Mouse (Mus musculus) limb, embryonic 11.5 days (tissue): ENCODE data around the gene Fez2. TPM values are rescaled to one million over a fixed set of nuclear protein-coding genes. Genes with fewer than 3 reads are reported as not detected.

ENCODE experiments used
- ATAC-seq: fragments of 200-750 bp; cut with Nextera tagmentation; 2 replicates; pipeline ENCODE4 v1.8.0; 2017; ENCODE audit warnings: low read depth; ENCODE audit not compliant: insufficient number of reproducible peaks, low FRiP score, low TSS enrichment
- DNase-seq: peaks from one replicate; pipeline ENCODE4 v3.0.0-alpha.2; 2015; ENCODE audit warnings: low spot score
- H3K27ac ChIP-seq: fragments of 300-500 bp; sonication (generic); replicated peaks from 2 replicates; pipeline ENCODE4 v1.5.1; 2014; ENCODE audit warnings: low read depth, mild to moderate bottlenecking, low read length
- H3K27me3 ChIP-seq: fragments of 300-500 bp; sonication (generic); 2 replicates; pipeline ENCODE4 v1.6.1; 2014; ENCODE audit warnings: mild to moderate bottlenecking, low read length, mixed read lengths; ENCODE audit not compliant: control insufficient read depth, insufficient read depth
- H3K36me3 ChIP-seq: fragments of 300-500 bp; sonication (generic); 2 replicates; pipeline ENCODE4 v1.6.1; 2014; ENCODE audit warnings: mild to moderate bottlenecking, low read length, moderate library complexity, mixed read lengths; ENCODE audit not compliant: control insufficient read depth, insufficient read depth
- H3K4me1 ChIP-seq: fragments of 300-500 bp; sonication (generic); 2 replicates; pipeline ENCODE4 v1.6.1; 2014; ENCODE audit warnings: low read length, mixed read lengths; ENCODE audit not compliant: control insufficient read depth, insufficient read depth
- H3K4me2 ChIP-seq: fragments of 300-500 bp; sonication (generic); 2 replicates; pipeline ENCODE4 v1.6.1; 2014; ENCODE audit warnings: low read depth, mild to moderate bottlenecking, moderate library complexity; ENCODE audit not compliant: severe bottlenecking
- H3K4me3 ChIP-seq: fragments of 300-500 bp; sonication (generic); 2 replicates; pipeline ENCODE4 v1.5.1; 2014; ENCODE audit warnings: low read depth, low read length
- H3K9ac ChIP-seq: fragments of 300-500 bp; sonication (generic); 2 replicates; pipeline ENCODE4 v1.6.1; 2014; ENCODE audit warnings: mild to moderate bottlenecking, low read length
- H3K9me3 ChIP-seq: fragments of 300-500 bp; sonication (generic); 2 replicates; pipeline ENCODE4 v1.6.1; 2016; ENCODE audit warnings: low read length; ENCODE audit not compliant: control insufficient read depth
- WGBS: fragments of 180-500 bp; shearing (Covaris S2); extraction: QIAGEN DNeasy Blood & Tissue Kit; methylation state at CpG from one replicate; pipeline ENCODE4 v1.1.7; 2014; 5-methylcytosine and 5-hydroxymethylcytosine counted together
- polyA plus RNA-seq: library from polyadenylated mRNA; unstranded; fragments of >200 nt; fragmentation: Nextera tagmentation; extraction: Ambion mirVana; gene quantifications from 2 replicates; pipeline ENCODE4 v1.2.1, GENCODE M21; 2014

The Fez2 gene
- polyA plus RNA-seq, 1 experiment from 2014 or later = 44.3 TPM

DNA sequence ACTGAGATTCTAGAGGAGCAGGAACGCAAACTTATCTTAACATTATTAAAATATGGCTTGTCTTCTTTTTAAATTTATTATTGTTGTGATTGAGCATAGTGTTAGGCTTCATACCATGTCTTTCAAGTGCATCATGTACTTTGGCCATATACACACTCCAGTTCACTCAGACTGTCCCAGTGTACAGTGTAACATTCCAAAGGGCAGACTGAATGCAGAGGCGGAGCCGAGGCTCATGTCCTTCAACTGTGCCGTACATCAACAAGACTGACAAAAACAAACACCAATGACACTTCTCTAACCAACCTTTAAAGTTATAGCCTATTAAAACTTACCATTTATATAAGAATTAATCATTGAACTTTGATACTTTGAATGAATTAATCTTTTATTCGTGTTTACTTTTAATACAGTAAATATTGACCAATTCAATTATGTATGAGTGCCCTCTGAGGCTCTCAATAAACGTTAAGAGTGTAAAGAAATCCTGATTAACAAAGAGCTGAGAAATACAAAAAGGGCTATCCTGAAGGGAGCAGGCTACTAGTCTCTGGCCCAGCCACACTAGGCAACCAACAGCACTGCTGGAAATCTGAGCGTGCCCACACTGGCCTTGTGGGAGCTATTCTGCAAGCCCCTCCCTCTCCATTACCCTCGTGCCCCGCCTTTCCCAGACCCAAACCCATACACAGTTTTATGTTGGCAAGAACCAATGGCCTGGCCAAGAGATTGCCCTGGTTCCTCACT is 29.7 kb downstream of the Fez2 start:
- Histone ChIP-seq H3K4me1 (no peaks in the 10 kb centered on the region), H3K9me3 (no peaks in the 10 kb centered on the region), H3K27me3 (no peaks in the 10 kb centered on the region), H3K4me2 (no peak overlapping the region), H3K9ac (no peak overlapping the region), H3K27ac (no peak overlapping the region), H3K36me3 (no peaks in the 10 kb centered on the region), H3K4me3 (no peak overlapping the region)
- ATAC-seq = no peak
- 84% methylated on average over 9 of the region's 9 CpGs for WGBS
- no peak for DNase-seq

GRCm38 (mm10) chr17:78387665-78388064 is 30.3 kb downstream of the Fez2 start:
- no peak overlapping the region for H3K9ac ChIP-seq
- H3K27me3 ChIP-seq = no peaks in the 10 kb centered on the region
- H3K9me3 ChIP-seq = no peaks in the 10 kb centered on the region
- no peak overlapping the region for H3K4me2 ChIP-seq
- WGBS = 77% methylated on average over 9 of the region's 9 CpGs
- H3K36me3 ChIP-seq = no peaks in the 10 kb centered on the region
- no peaks in the 10 kb centered on the region for H3K4me1 ChIP-seq
- no peak overlapping the region for H3K4me3 ChIP-seq
- DNase-seq = no peak
- H3K27ac ChIP-seq = no peak overlapping the region
- no peak for ATAC-seq

GRCm38 (mm10) chr17:78382321-78382720 is 35.6 kb downstream of the Fez2 start:
- no peak for DNase-seq
- Histone ChIP-seq H3K9ac (no peak overlapping the region), H3K27ac (no peak overlapping the region), H3K9me3 (no peaks in the 10 kb centered on the region), H3K27me3 (no peaks in the 10 kb centered on the region), H3K4me3 (no peak overlapping the region), H3K4me1 (no peaks in the 10 kb centered on the region), H3K4me2 (no peak overlapping the region), H3K36me3 (no peaks in the 10 kb centered on the region; the same call in 1 of the 2 replicates)
- 92% methylated on average over 3 of the region's 3 CpGs for WGBS
- ATAC-seq = no peak

DNA sequence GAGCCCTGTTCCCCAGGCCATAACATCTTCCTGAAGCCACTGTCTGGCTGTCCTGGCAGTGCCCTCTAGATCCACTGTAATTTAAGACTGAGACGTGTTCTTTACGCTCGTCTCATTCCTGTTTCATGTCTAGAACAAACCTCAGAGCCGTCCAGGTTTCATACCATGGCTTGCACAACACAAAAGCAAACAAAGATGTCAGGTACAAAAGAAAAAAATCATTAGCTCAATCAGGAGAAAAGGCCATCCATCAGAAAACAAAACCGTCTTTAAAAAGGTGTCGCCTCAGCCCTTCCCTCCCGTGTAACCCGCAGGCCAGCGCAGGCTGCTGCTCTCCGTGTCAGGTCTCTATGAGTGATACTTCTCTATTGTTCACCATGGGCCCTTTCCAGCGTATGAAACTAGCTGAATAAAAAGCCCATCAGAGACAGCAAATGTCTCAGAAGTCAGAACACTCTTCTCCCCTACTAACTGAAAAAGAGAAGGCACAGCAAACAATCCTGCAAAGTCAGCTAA is 38.2 kb downstream of the Fez2 start:
- no peak overlapping the region for H3K9ac ChIP-seq
- H3K4me3 ChIP-seq = no peak overlapping the region
- 88% methylated on average over 11 of the region's 11 CpGs for WGBS
- ATAC-seq (no peak), DNase-seq (no peak)
- H3K27me3 ChIP-seq = no peaks in the 10 kb centered on the region
- H3K4me1 ChIP-seq = no peaks in the 10 kb centered on the region
- H3K27ac ChIP-seq = no peak overlapping the region
- H3K9me3 ChIP-seq = no peaks in the 10 kb centered on the region
- no peaks in the 10 kb centered on the region; the same call in 1 of the 2 replicates for H3K36me3 ChIP-seq
- no peak overlapping the region for H3K4me2 ChIP-seq

DNA sequence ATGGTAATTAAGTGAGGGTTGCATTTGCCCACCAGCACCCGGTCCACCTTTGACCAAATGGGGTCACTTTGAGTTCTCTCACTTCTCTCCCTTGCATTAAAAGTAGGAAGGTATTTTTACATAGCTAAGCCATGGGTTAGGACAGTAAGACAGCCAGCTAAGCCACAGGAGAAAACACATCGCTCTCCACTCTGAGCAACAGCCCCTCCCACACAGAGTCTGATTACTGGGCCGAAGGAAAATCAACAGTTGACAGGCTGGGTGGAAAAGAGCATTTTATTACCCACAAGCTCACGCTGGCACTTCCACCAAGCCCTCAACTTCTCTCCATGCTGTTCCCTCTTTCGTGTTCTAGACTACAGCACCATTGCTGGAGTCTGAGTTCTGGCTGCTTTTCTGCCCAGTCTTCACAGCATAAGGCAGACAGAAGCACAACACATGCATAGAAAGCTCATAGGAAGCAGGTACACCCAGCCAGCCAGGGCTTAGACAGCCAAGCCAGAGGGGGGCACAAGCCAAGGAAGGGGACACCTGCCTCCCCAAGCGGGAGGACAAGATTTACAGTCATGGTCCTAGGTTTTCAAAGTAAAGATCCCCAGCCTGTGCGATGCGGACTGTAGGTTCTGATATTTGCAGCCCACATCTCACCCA is 38.7 kb downstream of the Fez2 start:
- Histone ChIP-seq H3K9me3 (no peaks in the 10 kb centered on the region), H3K4me1 (no peaks in the 10 kb centered on the region), H3K4me3 (no peak overlapping the region), H3K27me3 (no peaks in the 10 kb centered on the region), H3K36me3 (no peaks in the 10 kb centered on the region; the same call in 1 of the 2 replicates), H3K27ac (no peak overlapping the region), H3K4me2 (no peak overlapping the region), H3K9ac (no peak overlapping the region)
- DNase-seq (no peak), ATAC-seq (no peak)
- WGBS = 68% methylated on average over 8 of the region's 8 CpGs

DNA sequence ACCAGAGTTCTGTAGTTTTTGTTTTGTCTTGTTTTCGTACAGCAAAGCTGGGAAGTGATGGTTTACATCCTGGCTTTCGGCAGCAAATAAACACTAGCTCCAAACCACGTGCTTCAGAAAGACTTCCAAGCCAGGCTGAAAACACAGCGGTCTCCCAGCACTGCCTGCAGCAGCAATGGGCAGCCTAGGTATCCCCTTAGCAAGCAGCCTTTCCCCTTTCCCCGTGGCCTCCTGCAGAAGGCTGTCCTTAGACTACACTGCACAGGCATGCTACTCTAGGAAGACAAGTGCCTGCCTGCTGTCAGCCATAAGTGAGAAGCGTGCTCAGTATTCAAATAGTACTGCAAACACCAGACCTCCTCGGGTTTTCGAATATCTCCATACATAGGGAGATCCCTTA is 41.4 kb downstream of the Fez2 start:
- no peaks in the 10 kb centered on the region for H3K4me1 ChIP-seq
- no peak for ATAC-seq
- H3K9me3 ChIP-seq = no peaks in the 10 kb centered on the region
- no peak overlapping the region for H3K4me2 ChIP-seq
- no peak overlapping the region for H3K4me3 ChIP-seq
- H3K9ac ChIP-seq = no peak overlapping the region
- H3K36me3 ChIP-seq = no peaks in the 10 kb centered on the region; the same call in 1 of the 2 replicates
- 71% methylated on average over 8 of the region's 8 CpGs for WGBS
- H3K27me3 ChIP-seq = no peaks in the 10 kb centered on the region
- DNase-seq = no peak
- no peak overlapping the region for H3K27ac ChIP-seq

GRCm38 (mm10) chr17:78374756-78375155 is 43.2 kb downstream of the Fez2 start:
- ATAC-seq (no peak), DNase-seq (no peak)
- no peaks in the 10 kb centered on the region for H3K27me3 ChIP-seq
- H3K4me2 ChIP-seq = no peak overlapping the region
- no peaks in the 10 kb centered on the region; the same call in 1 of the 2 replicates for H3K36me3 ChIP-seq
- H3K4me3 ChIP-seq = no peak overlapping the region
- H3K9me3 ChIP-seq = no peaks in the 10 kb centered on the region
- H3K9ac ChIP-seq = no peak overlapping the region
- no peaks in the 10 kb centered on the region for H3K4me1 ChIP-seq
- no peak overlapping the region for H3K27ac ChIP-seq
- WGBS = 78% methylated on average over 10 of the region's 10 CpGs

DNA sequence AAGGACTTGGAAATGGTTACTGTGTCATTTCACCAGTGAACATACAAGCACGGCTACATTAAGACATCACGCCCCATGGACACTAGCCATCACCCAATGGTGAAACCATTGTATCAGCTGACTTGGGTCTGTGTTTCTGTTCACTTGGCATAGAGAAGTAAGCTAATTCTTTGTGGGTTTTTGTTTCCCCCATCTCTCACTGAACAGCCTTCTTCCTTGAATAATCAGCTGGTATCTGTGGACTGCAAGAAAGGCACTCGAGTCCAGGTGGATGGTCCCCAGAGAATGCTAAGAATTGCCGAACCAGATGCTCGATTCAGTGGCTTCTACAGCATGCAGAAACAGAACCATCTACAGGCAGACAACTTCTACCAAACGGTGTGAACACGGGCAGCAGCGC is 44.1 kb downstream of the Fez2 start:
- Histone ChIP-seq H3K9me3 (no peaks in the 10 kb centered on the region), H3K4me1 (no peaks in the 10 kb centered on the region), H3K4me3 (no peak overlapping the region), H3K9ac (no peak overlapping the region), H3K4me2 (no peak overlapping the region), H3K27me3 (no peaks in the 10 kb centered on the region), H3K27ac (no peak overlapping the region), H3K36me3 (no peaks in the 10 kb centered on the region; the same call in 1 of the 2 replicates)
- WGBS = 95% methylated on average over 8 of the region's 8 CpGs
- DNase-seq (no peak), ATAC-seq (no peak)
